ENCODE assay signal across 12 mouse cellular contexts in the genomic region with DNA sequence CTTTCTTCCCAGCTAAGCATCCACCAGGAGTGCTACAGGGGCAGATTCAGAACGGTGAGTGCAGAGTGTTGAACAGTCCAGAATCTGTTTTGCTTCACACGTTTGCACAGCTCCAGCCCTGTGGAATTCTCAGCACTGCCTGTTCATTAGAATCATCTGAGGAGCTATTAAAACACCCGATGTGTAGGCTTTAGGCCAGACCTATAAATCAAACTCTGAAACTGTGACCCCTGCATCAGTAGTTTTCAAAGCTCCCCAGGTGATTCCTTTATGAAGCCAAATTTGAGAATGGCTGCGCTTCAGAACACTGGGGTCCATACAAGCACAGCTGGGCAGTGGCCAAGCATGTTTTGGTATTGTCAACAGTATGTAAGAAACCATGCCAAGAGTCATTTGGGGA.
DNase-seq lines count a peak whose midpoint lies in the region; ATAC-seq and TF ChIP-seq lines count a peak whose summit lies in the region.
"Had no signal": no experiment of that assay in that cellular context is flagged by ENCODE, and none has a peak within 500 bp of the region (broad histone marks: within the 10 kb centered on the region; RNA-seq: fewer than 3 reads in every experiment).

No protein-coding gene starts in this region.

- H3K4me1 ChIP-seq in forebrain, embryonic 15.5 days, result no peaks in the 10 kb centered on the region
- H3K4me1 ChIP-seq in forebrain, embryonic 11.5 days (replicated peaks; ENCODE audit: control insufficient read depth, insufficient read depth, low read length), result no peaks in the 10 kb centered on the region
- no peaks in the 10 kb centered on the region for H3K4me1 ChIP-seq in lung, embryonic 14.5 days (ENCODE audit: insufficient read depth)
- H3K4me1 ChIP-seq in limb, embryonic 11.5 days (ENCODE audit: control insufficient read depth, insufficient read depth, low read length), result no peaks in the 10 kb centered on the region
- H3K4me1 ChIP-seq in neural tube, embryonic 13.5 days (replicated peaks), result peaks cover 5% of the 10 kb centered on the region

- no peaks in the 10 kb centered on the region for H3K27me3 ChIP-seq in forebrain, embryonic 15.5 days
- no peaks in the 10 kb centered on the region for H3K27me3 ChIP-seq in forebrain, embryonic 11.5 days (ENCODE audit: control insufficient read depth, insufficient read depth, low read length)
- H3K27me3 ChIP-seq in lung, embryonic 14.5 days (ENCODE audit: insufficient read depth, low read length), result no peaks in the 10 kb centered on the region
- no peaks in the 10 kb centered on the region for H3K27me3 ChIP-seq in limb, embryonic 11.5 days (ENCODE audit: control insufficient read depth, insufficient read depth, low read length)
- no peaks in the 10 kb centered on the region for H3K27me3 ChIP-seq in neural tube, embryonic 13.5 days

- WGBS in forebrain, embryonic 15.5 days, result 45% methylated on average over 4 of the region's 4 CpGs
- 66% methylated on average over 4 of the region's 4 CpGs for WGBS in forebrain, embryonic 11.5 days
- 52% methylated on average over 4 of the region's 4 CpGs for WGBS in lung, embryonic 14.5 days
- 17% methylated on average over 4 of the region's 4 CpGs for WGBS in limb, embryonic 11.5 days
- WGBS in neural tube, embryonic 13.5 days, result 15% methylated on average over 4 of the region's 4 CpGs

- 0 out of 2 replicates have a peak, but pooled peaks have one; percentile 48 for ATAC-seq in forebrain, embryonic 15.5 days (replicated peaks)
- no peak for ATAC-seq in forebrain, embryonic 11.5 days (replicated peaks; ENCODE audit: low FRiP score)
- no peak for ATAC-seq in lung, embryonic 14.5 days (ENCODE audit: insufficient read depth)
- peak; percentile 88 for ATAC-seq in limb, embryonic 11.5 days (ENCODE audit: insufficient number of reproducible peaks, low FRiP score, low TSS enrichment, low read depth)
- peak; percentile 92 for ATAC-seq in neural tube, embryonic 13.5 days (ENCODE audit: low read depth)
- no peak for ATAC-seq in activated CD4-positive, CD25-positive, alpha-beta regulatory T cell, adult 4 months

- DNase-seq in forebrain, embryonic 11.5 days (ENCODE audit: low spot score), result no peak
- DNase-seq in lung, embryonic 14.5 days, result peak; percentile 3
- no peak for DNase-seq in lung, postnatal 4 days
- DNase-seq in limb, embryonic 11.5 days (ENCODE audit: low spot score), result peak; percentile 44
- no peak for DNase-seq in right cerebral cortex, adult 18-20 months
- DNase-seq: cerebellum, adult 2 months; kidney, adult 11 months; lung, adult 2 months; thymus, postnatal 14 days had no signal

- H3K9ac ChIP-seq in forebrain, embryonic 15.5 days (replicated peaks), result no peak overlapping the region
- no peak overlapping the region for H3K9ac ChIP-seq in forebrain, embryonic 11.5 days (ENCODE audit: low read length)
- no peak overlapping the region for H3K9ac ChIP-seq in lung, embryonic 14.5 days
- no peak overlapping the region for H3K9ac ChIP-seq in limb, embryonic 11.5 days (ENCODE audit: low read length)
- no peak overlapping the region for H3K9ac ChIP-seq in neural tube, embryonic 13.5 days

- no peak for TF ChIP-seq CTCF in lung, embryonic 14.5 days (IDR thresholded peaks at IDR 0.05; ENCODE audit: low read depth)

- H3K27ac ChIP-seq in forebrain, embryonic 15.5 days (replicated peaks), result no peak overlapping the region
- H3K27ac ChIP-seq in forebrain, embryonic 11.5 days (ENCODE audit: low read depth, low read length), result no peak overlapping the region
- H3K27ac ChIP-seq in lung, embryonic 14.5 days (ENCODE audit: low read depth), result no peak overlapping the region
- H3K27ac ChIP-seq in limb, embryonic 11.5 days (replicated peaks; ENCODE audit: low read depth, low read length), result no peak overlapping the region
- no peak overlapping the region for H3K27ac ChIP-seq in neural tube, embryonic 13.5 days (replicated peaks)

- H3K4me3 ChIP-seq in forebrain, embryonic 15.5 days, result no peak overlapping the region
- H3K4me3 ChIP-seq in forebrain, embryonic 11.5 days (ENCODE audit: low read depth, low read length), result no peak overlapping the region
- no peak overlapping the region for H3K4me3 ChIP-seq in lung, embryonic 14.5 days (ENCODE audit: low read depth, low read length)
- H3K4me3 ChIP-seq in limb, embryonic 11.5 days (ENCODE audit: low read depth, low read length), result no peak overlapping the region
- H3K4me3 ChIP-seq in neural tube, embryonic 13.5 days, result no peak overlapping the region

- H3K36me3 ChIP-seq in forebrain, embryonic 15.5 days, result no peaks in the 10 kb centered on the region
- no peaks in the 10 kb centered on the region for H3K36me3 ChIP-seq in forebrain, embryonic 11.5 days (ENCODE audit: control insufficient read depth, insufficient read depth, low read length)
- no peaks in the 10 kb centered on the region for H3K36me3 ChIP-seq in lung, embryonic 14.5 days (ENCODE audit: insufficient read depth)
- no peaks in the 10 kb centered on the region for H3K36me3 ChIP-seq in limb, embryonic 11.5 days (ENCODE audit: control insufficient read depth, insufficient read depth, low read length)
- no peaks in the 10 kb centered on the region for H3K36me3 ChIP-seq in neural tube, embryonic 13.5 days

- H3K4me2 ChIP-seq in forebrain, embryonic 15.5 days (replicated peaks), result no peak overlapping the region
- H3K4me2 ChIP-seq in forebrain, embryonic 11.5 days (ENCODE audit: low read depth, low read length, severe bottlenecking), result no peak overlapping the region
- no peak overlapping the region for H3K4me2 ChIP-seq in lung, embryonic 14.5 days
- H3K4me2 ChIP-seq in limb, embryonic 11.5 days (ENCODE audit: low read depth, severe bottlenecking), result no peak overlapping the region
- no peak overlapping the region for H3K4me2 ChIP-seq in neural tube, embryonic 13.5 days

- no peaks in the 10 kb centered on the region for H3K9me3 ChIP-seq in forebrain, embryonic 15.5 days
- H3K9me3 ChIP-seq in forebrain, embryonic 11.5 days (ENCODE audit: control insufficient read depth, low read length), result no peaks in the 10 kb centered on the region
- H3K9me3 ChIP-seq in lung, embryonic 14.5 days (ENCODE audit: low read depth, low read length), result no peaks in the 10 kb centered on the region
- no peaks in the 10 kb centered on the region for H3K9me3 ChIP-seq in limb, embryonic 11.5 days (ENCODE audit: control insufficient read depth, low read length)
- no peaks in the 10 kb centered on the region for H3K9me3 ChIP-seq in neural tube, embryonic 13.5 days

Comparison
In these comparisons a context has a peak if more than half of its experiments do, and no peak if none do; other contexts are left out.
1. ATAC-seq: peak in forebrain, embryonic 15.5 days (single experiment), limb, embryonic 11.5 days (single experiment) and neural tube, embryonic 13.5 days (single experiment); none in forebrain, embryonic 11.5 days (single experiment), lung, embryonic 14.5 days (single experiment) and activated CD4-positive, CD25-positive, alpha-beta regulatory T cell, adult 4 months (single experiment).
2. DNase-seq: peak in lung, embryonic 14.5 days (single experiment) and limb, embryonic 11.5 days (single experiment); none in forebrain, embryonic 11.5 days (single experiment), lung, postnatal 4 days (0 of 2) and right cerebral cortex, adult 18-20 months (single experiment).